Mouse (Mus musculus) heart, adult 2 months (tissue): ENCODE measurements around the gene Cyp2t4.

Experiments
- CTCF ChIP-seq: fragments of 200-600 bp; IDR thresholded peaks from 2 replicates; pipeline ENCODE4 v1.8.1; 2022; ENCODE audit warnings: antibody characterized with exemption, mild to moderate bottlenecking, moderate library complexity
- POLR2A ChIP-seq: fragments of 200-500 bp; IDR thresholded peaks from 2 replicates; pipeline ENCODE4 v1.6.1; 2011; ENCODE audit warnings: mild to moderate bottlenecking, low read depth, low read length, control low read depth; ENCODE audit not compliant: insufficient read depth

DNA sequence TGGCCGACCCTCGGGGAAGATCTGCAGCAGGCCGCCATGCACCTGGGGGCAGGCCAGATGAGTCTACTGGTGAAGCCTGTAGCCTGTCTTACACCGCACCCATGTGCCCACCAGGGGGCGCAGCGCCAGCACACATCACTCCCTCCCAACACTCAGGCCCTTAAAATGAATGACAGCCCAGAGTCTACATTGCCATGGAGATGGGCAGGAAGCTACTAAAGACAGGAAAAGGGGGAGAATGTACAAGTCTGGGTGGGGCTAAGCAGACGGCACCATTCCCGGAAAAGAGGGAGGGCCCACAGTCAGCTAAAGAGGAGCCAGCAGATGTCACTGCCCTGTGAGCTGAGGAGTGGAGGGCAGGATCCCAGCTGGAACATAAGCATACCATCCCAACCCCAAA lies 6.4 kb downstream of the Cyp2t4 start:
- TF ChIP-seq CTCF = peak; percentile 96
- peak; percentile 63 for TF ChIP-seq POLR2A
